10 mouse cellular contexts compared by ENCODE assay signal in the genomic region with DNA sequence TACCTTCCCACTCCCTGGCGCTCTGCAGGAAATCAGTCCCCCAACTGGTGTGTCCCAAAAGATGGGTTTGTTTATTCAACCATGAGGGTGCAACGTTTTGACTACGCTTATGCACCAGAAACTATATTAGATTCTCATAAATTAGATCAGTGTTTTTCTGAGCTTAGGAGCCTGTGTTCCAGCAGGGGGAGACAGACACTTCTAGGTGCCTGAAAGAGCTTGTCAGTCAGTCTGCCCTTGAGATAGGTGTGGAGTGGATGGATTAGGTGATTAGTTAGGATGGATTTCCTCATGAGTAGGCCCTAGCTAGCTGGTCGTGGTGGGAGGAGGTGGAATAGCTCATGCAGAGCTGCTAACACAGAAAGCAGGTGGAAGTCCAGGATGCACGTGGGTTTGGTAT. TPM values are rescaled to one million over a fixed set of nuclear protein-coding genes. Genes with fewer than 3 reads are reported as not detected.
A peak's percentile ranks its signal among the peaks of the same experiment; 100 is the strongest.
DNase-seq lines count a peak whose midpoint lies in the region; ATAC-seq and TF ChIP-seq lines count a peak whose summit lies in the region.
"Had no signal": no experiment of that assay in that cellular context is flagged by ENCODE, and none has a peak within 500 bp of the region (broad histone marks: within the 10 kb centered on the region; RNA-seq: fewer than 3 reads in every experiment).

No protein-coding gene starts in this region.

- ATAC-seq in hindbrain, embryonic 11.5 days (ENCODE audit: low FRiP score), result no peak
- ATAC-seq in hindbrain, embryonic 13.5 days (ENCODE audit: low FRiP score), result no peak
- ATAC-seq in stomach, postnatal 0 days (ENCODE audit: low FRiP score, low TSS enrichment), result no peak
- ATAC-seq in midbrain, embryonic 13.5 days, result no peak

- H3K4me1 ChIP-seq in hindbrain, embryonic 11.5 days (replicated peaks; ENCODE audit: control insufficient read depth, insufficient read depth, low read length), result no peaks in the 10 kb centered on the region
- H3K4me1 ChIP-seq in hindbrain, embryonic 13.5 days (replicated peaks), result no peaks in the 10 kb centered on the region
- no peaks in the 10 kb centered on the region for H3K4me1 ChIP-seq in stomach, postnatal 0 days (replicated peaks; ENCODE audit: control insufficient read depth, insufficient read depth)
- H3K4me1 ChIP-seq in midbrain, embryonic 13.5 days (replicated peaks), result no peaks in the 10 kb centered on the region
- H3K4me1 ChIP-seq: embryonic facial prominence, embryonic 12.5 days had no signal

- no peaks in the 10 kb centered on the region for H3K27me3 ChIP-seq in hindbrain, embryonic 11.5 days (ENCODE audit: control insufficient read depth, insufficient read depth, low read length)
- no peaks in the 10 kb centered on the region for H3K27me3 ChIP-seq in hindbrain, embryonic 13.5 days
- H3K27me3 ChIP-seq in stomach, postnatal 0 days (ENCODE audit: control insufficient read depth, insufficient read depth, low read length), result no peaks in the 10 kb centered on the region
- no peaks in the 10 kb centered on the region for H3K27me3 ChIP-seq in midbrain, embryonic 13.5 days
- H3K27me3 ChIP-seq: embryonic facial prominence, embryonic 12.5 days; liver, embryonic 13.5 days had no signal

- no peaks in the 10 kb centered on the region for H3K9me3 ChIP-seq in hindbrain, embryonic 11.5 days (ENCODE audit: control insufficient read depth, low read length)
- no peaks in the 10 kb centered on the region for H3K9me3 ChIP-seq in hindbrain, embryonic 13.5 days
- H3K9me3 ChIP-seq in stomach, postnatal 0 days (ENCODE audit: control insufficient read depth, low read length), result no peaks in the 10 kb centered on the region
- H3K9me3 ChIP-seq in midbrain, embryonic 13.5 days, result no peaks in the 10 kb centered on the region
- H3K9me3 ChIP-seq: embryonic facial prominence, embryonic 12.5 days; liver, embryonic 13.5 days had no signal

- H3K4me3 ChIP-seq in hindbrain, embryonic 11.5 days (ENCODE audit: low read depth, low read length), result no peak overlapping the region
- no peak overlapping the region for H3K4me3 ChIP-seq in hindbrain, embryonic 13.5 days
- H3K4me3 ChIP-seq in stomach, postnatal 0 days (ENCODE audit: low read depth, low read length), result no peak overlapping the region
- H3K4me3 ChIP-seq in midbrain, embryonic 13.5 days (replicated peaks), result no peak overlapping the region
- H3K4me3 ChIP-seq: embryonic facial prominence, embryonic 12.5 days; liver, embryonic 13.5 days had no signal

- H3K36me3 ChIP-seq in hindbrain, embryonic 11.5 days (ENCODE audit: control insufficient read depth, insufficient read depth, low read length), result no peaks in the 10 kb centered on the region
- H3K36me3 ChIP-seq in hindbrain, embryonic 13.5 days, result no peaks in the 10 kb centered on the region
- no peaks in the 10 kb centered on the region for H3K36me3 ChIP-seq in stomach, postnatal 0 days (ENCODE audit: control insufficient read depth, insufficient read depth, low read length)
- no peaks in the 10 kb centered on the region for H3K36me3 ChIP-seq in midbrain, embryonic 13.5 days
- H3K36me3 ChIP-seq: embryonic facial prominence, embryonic 12.5 days; liver, embryonic 13.5 days had no signal

- intact Hi-C loops in left cerebral cortex, postnatal 4 days (cut with DNase I), result loop anchor here (5.0 kb wide), 1 partner anchor 61 kb away; no protein-coding TSS in a partner anchor

- TF ChIP-seq CTCF in brain, embryonic 14.5 days (IDR thresholded peaks at IDR 0.05; ENCODE audit: borderline replicate concordance, extremely low read depth, insufficient read depth, insufficient read length), result peak; percentile 55; the same call in 1 of the 2 replicates
- TF ChIP-seq CTCF in stomach, postnatal 0 days (IDR thresholded peaks at IDR 0.05; ENCODE audit: low read depth), result peak; percentile 84

- no peak overlapping the region for H3K9ac ChIP-seq in hindbrain, embryonic 11.5 days (ENCODE audit: low read depth, low read length)
- no peak overlapping the region for H3K9ac ChIP-seq in hindbrain, embryonic 13.5 days
- H3K9ac ChIP-seq in stomach, postnatal 0 days (ENCODE audit: low read length), result no peak overlapping the region
- H3K9ac ChIP-seq in midbrain, embryonic 13.5 days (replicated peaks), result no peak overlapping the region
- H3K9ac ChIP-seq: embryonic facial prominence, embryonic 12.5 days; liver, embryonic 13.5 days had no signal

- DNase-seq in hindbrain, embryonic 11.5 days (ENCODE audit: low spot score), result peak; percentile 20
- DNase-seq in ES-CJ7 (ENCODE audit: low read depth, low spot score), result peak; percentile 35
- DNase-seq in brain, embryonic 14.5 days (ENCODE audit: low read depth), result peak; percentile 56
- DNase-seq in heart, postnatal 4 days, result peak; percentile 42
- peak; percentile 21 for DNase-seq in left cerebral cortex, postnatal 4 days
- no peak for DNase-seq in stomach, postnatal 0 days (ENCODE audit: low spot score)
- DNase-seq: liver, embryonic 13.5 days had no signal

- 42% methylated on average over 5 of the region's 5 CpGs for WGBS in hindbrain, embryonic 11.5 days
- WGBS in hindbrain, embryonic 13.5 days, result 57% methylated on average over 5 of the region's 5 CpGs
- WGBS in stomach, postnatal 0 days, result 34% methylated on average over 5 of the region's 5 CpGs
- WGBS in midbrain, embryonic 13.5 days, result 62% methylated on average over 5 of the region's 5 CpGs

- TF ChIP-seq POLR2A in brain, embryonic 14.5 days (IDR thresholded peaks at IDR 0.05; ENCODE audit: borderline replicate concordance, extremely low read depth, insufficient read depth, insufficient read length, poor library complexity, severe bottlenecking), result no peak

- H3K4me2 ChIP-seq in hindbrain, embryonic 11.5 days (replicated peaks; ENCODE audit: low read depth, low read length), result no peak overlapping the region
- no peak overlapping the region for H3K4me2 ChIP-seq in hindbrain, embryonic 13.5 days
- H3K4me2 ChIP-seq in stomach, postnatal 0 days (replicated peaks; ENCODE audit: low read depth), result no peak overlapping the region
- H3K4me2 ChIP-seq in midbrain, embryonic 13.5 days (replicated peaks), result no peak overlapping the region
- H3K4me2 ChIP-seq: embryonic facial prominence, embryonic 12.5 days; liver, embryonic 13.5 days had no signal

- TF ChIP-seq EP300 in stomach, postnatal 0 days (optimal IDR thresholded peaks at IDR 0.05), result no peak

- no peak overlapping the region for H3K27ac ChIP-seq in hindbrain, embryonic 11.5 days (ENCODE audit: low read depth, low read length)
- no peak overlapping the region for H3K27ac ChIP-seq in hindbrain, embryonic 13.5 days
- no peak overlapping the region for H3K27ac ChIP-seq in stomach, postnatal 0 days (replicated peaks)
- no peak overlapping the region for H3K27ac ChIP-seq in midbrain, embryonic 13.5 days
- H3K27ac ChIP-seq: embryonic facial prominence, embryonic 12.5 days; liver, embryonic 13.5 days had no signal

RNA-seq across cellular contexts. Expression of a gene that starts 4.2 kb away (rescaled TPM):
- polyA plus RNA-seq in hindbrain, embryonic 11.5 days (2014; fragmentation: Nextera tagmentation; extraction: Ambion mirVana), result 6.0 and 6.2 TPM in 2 replicates
- polyA plus RNA-seq in hindbrain, embryonic 13.5 days (2015; fragmentation: Nextera tagmentation; extraction: Ambion mirVana), result 0.47 and 0.48 TPM in 2 replicates
- polyA plus RNA-seq in brain, embryonic 14.5 days (2012; rRNA removed), result 0.19 and 0.75 TPM in 2 replicates
- total RNA-seq in heart, postnatal 4 days (2021), result under 1 TPM; 0.48 to 0.61 TPM
- total RNA-seq in left cerebral cortex, postnatal 4 days (2021), result not detected
- 0.22 and 0.23 TPM in 2 replicates for polyA plus RNA-seq in stomach, postnatal 0 days (2015; fragmentation: Nextera tagmentation; extraction: Ambion mirVana)
- 0.98 and 1.1 TPM in 2 replicates for polyA plus RNA-seq in midbrain, embryonic 13.5 days (2015; fragmentation: Nextera tagmentation; extraction: Ambion mirVana)

RNA-seq across cellular contexts. Expression of a gene that starts 32.9 kb away (rescaled TPM):
- polyA plus RNA-seq in hindbrain, embryonic 11.5 days (2014; fragmentation: Nextera tagmentation; extraction: Ambion mirVana), result 55.4 and 55.6 TPM in 2 replicates
- polyA plus RNA-seq in hindbrain, embryonic 13.5 days (2015; fragmentation: Nextera tagmentation; extraction: Ambion mirVana), result 78.0 and 85.0 TPM in 2 replicates
- polyA plus RNA-seq in brain, embryonic 14.5 days (2012; rRNA removed), result 65.4 and 69.0 TPM in 2 replicates
- total RNA-seq in heart, postnatal 4 days (2021), result 10 to 100 TPM; 26.1 to 29.3 TPM
- total RNA-seq in left cerebral cortex, postnatal 4 days (2021), result 10 to 100 TPM; 55.8 to 59.1 TPM
- polyA plus RNA-seq in stomach, postnatal 0 days (2015; fragmentation: Nextera tagmentation; extraction: Ambion mirVana), result 31.1 and 33.6 TPM in 2 replicates
- polyA plus RNA-seq in midbrain, embryonic 13.5 days (2015; fragmentation: Nextera tagmentation; extraction: Ambion mirVana), result 72.0 and 74.9 TPM in 2 replicates

RNA-seq across cellular contexts. Expression of a gene that starts 44.5 kb away (rescaled TPM):
- not detected in 2 replicates for polyA plus RNA-seq in hindbrain, embryonic 11.5 days (2014; fragmentation: Nextera tagmentation; extraction: Ambion mirVana)
- 0.09 TPM in 1 of 2 replicates, not detected in the other for polyA plus RNA-seq in hindbrain, embryonic 13.5 days (2015; fragmentation: Nextera tagmentation; extraction: Ambion mirVana)
- polyA plus RNA-seq in brain, embryonic 14.5 days (2012; rRNA removed), result 0.05 TPM in 1 of 2 replicates, not detected in the other
- total RNA-seq in heart, postnatal 4 days (2021), result not detected
- under 1 TPM; 0.14 to 0.20 TPM for total RNA-seq in left cerebral cortex, postnatal 4 days (2021)
- 1.8 and 2.7 TPM in 2 replicates for polyA plus RNA-seq in stomach, postnatal 0 days (2015; fragmentation: Nextera tagmentation; extraction: Ambion mirVana)
- polyA plus RNA-seq in midbrain, embryonic 13.5 days (2015; fragmentation: Nextera tagmentation; extraction: Ambion mirVana), result not detected in 2 replicates
- polyA plus RNA-seq: embryonic facial prominence, embryonic 12.5 days; liver, embryonic 13.5 days had no signal
